Mouse (Mus musculus): ENCODE measurements around the gene Samt2. TPM values are rescaled to one million over a fixed set of nuclear protein-coding genes. Genes with fewer than 3 reads are reported as not detected.

Gene Samt2
- not detected in 2 replicates for polyA plus RNA-seq (2012; rRNA removed)

DNA sequence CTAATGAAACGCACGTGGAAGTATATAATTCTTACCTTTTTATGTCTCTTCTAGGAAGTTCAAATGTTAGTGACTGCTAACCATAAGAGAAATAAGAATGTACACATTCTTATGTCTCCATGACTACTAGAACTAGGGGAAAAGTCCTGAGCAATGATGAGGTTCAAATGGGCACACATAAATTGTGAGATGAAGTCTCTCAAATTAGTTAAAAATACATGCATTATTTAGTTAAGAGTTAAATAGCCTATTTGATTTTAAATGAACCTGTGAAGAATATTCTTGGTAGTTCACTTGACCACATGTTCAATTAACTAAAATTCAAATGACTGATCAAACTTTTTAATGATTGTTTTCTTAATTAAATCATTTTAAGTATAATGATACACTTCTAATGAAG lies at the start of gene Samt2:
Gene Samt2 (minus strand): TSS at position 101 of the 400 bp plus-strand sequence.

Other genes starting within 250 kb of the Samt2 start
- not detected in 2 replicates for gene 4930524N10Rik, start 236.0 kb downstream of the Samt2 start, polyA plus RNA-seq (2012; rRNA removed)
- gene Samt4, start 97.4 kb downstream of the Samt2 start, polyA plus RNA-seq (2012; rRNA removed), result not detected in 2 replicates